Mouse (Mus musculus) kidney, embryonic 14.5 days (tissue): Measurements from ENCODE around the gene Litaf. TPM values are rescaled to one million over a fixed set of nuclear protein-coding genes. Genes with fewer than 3 reads are reported as not detected.

ENCODE experiments used
- ATAC-seq: fragments of 200-750 bp; cut with Nextera tagmentation; 2 replicates; pipeline ENCODE4 v1.8.0; 2017; ENCODE audit warnings: moderate number of reproducible peaks, mild to moderate bottlenecking, moderate TSS enrichment, moderate library complexity; ENCODE audit not compliant: low FRiP score, low TSS enrichment
- H3K27ac ChIP-seq: fragments of 300-500 bp; sonication (generic); 2 replicates; pipeline ENCODE4 v1.5.1; 2014; ENCODE audit warnings: low read depth, mild to moderate bottlenecking, low read length, moderate library complexity, mixed read lengths
- H3K27me3 ChIP-seq: fragments of 300-500 bp; sonication (generic); 2 replicates; pipeline ENCODE4 v1.6.1; 2014; ENCODE audit warnings: mild to moderate bottlenecking, low read length; ENCODE audit not compliant: control insufficient read depth, insufficient read depth
- H3K36me3 ChIP-seq: fragments of 300-500 bp; sonication (generic); 2 replicates; pipeline ENCODE4 v1.6.1; 2014; ENCODE audit warnings: low read length, mixed read lengths; ENCODE audit not compliant: control insufficient read depth, insufficient read depth
- H3K4me1 ChIP-seq: fragments of 300-500 bp; sonication (generic); 2 replicates; pipeline ENCODE4 v1.6.1; 2014; ENCODE audit warnings: low read length, mixed read lengths; ENCODE audit not compliant: control insufficient read depth, insufficient read depth
- H3K4me2 ChIP-seq: fragments of 300-500 bp; sonication (generic); replicated peaks from 2 replicates; pipeline ENCODE4 v1.6.1; 2014; ENCODE audit warnings: low read depth, mild to moderate bottlenecking, low read length
- H3K4me3 ChIP-seq: fragments of 300-500 bp; sonication (generic); 2 replicates; pipeline ENCODE4 v1.5.1; 2014; ENCODE audit warnings: mild to moderate bottlenecking, low read length
- H3K9ac ChIP-seq: fragments of 300-500 bp; sonication (generic); 2 replicates; pipeline ENCODE4 v1.6.1; 2014; ENCODE audit warnings: low read depth, mild to moderate bottlenecking, low read length, moderate library complexity
- H3K9me3 ChIP-seq: fragments of 300-500 bp; sonication (generic); 2 replicates; pipeline ENCODE4 v1.6.1; 2016; ENCODE audit warnings: low read length; ENCODE audit not compliant: control insufficient read depth
- WGBS: fragments of 180-500 bp; shearing (Covaris S2); extraction: QIAGEN DNeasy Blood & Tissue Kit; methylation state at CpG from one replicate; pipeline ENCODE4 v1.1.7; 2014; 5-methylcytosine and 5-hydroxymethylcytosine counted together
- polyA plus RNA-seq: library from polyadenylated mRNA; unstranded; fragments of >200 nt; fragmentation: Nextera tagmentation; extraction: Ambion mirVana; gene quantifications from 2 replicates; pipeline ENCODE4 v1.2.1, GENCODE M21; 2014

Gene Litaf
- polyA plus RNA-seq, 1 experiment from 2014 or later, result 121 TPM

- H3K9me3 ChIP-seq, result no peaks in the 10 kb centered on the region
- 85% methylated on average over 4 of the region's 4 CpGs for WGBS
- H3K4me2 ChIP-seq, result no peak overlapping the region
- no peak overlapping the region for H3K27ac ChIP-seq
- no peaks in the 10 kb centered on the region for H3K27me3 ChIP-seq
- no peaks in the 10 kb centered on the region for H3K36me3 ChIP-seq
- H3K9ac ChIP-seq, result no peak overlapping the region
- ATAC-seq, result no peak
- H3K4me1 ChIP-seq, result peaks cover 22% of the 10 kb centered on the region
- H3K4me3 ChIP-seq, result no peak overlapping the region
Measured at GRCm38 (mm10) chr16:11010270-11010669, 55.7 kb downstream of the Litaf start.

- Histone ChIP-seq H3K4me3 (peak overlapping the region; percentile 22), H3K27ac (peak overlapping the region; percentile 99), H3K4me1 (peaks cover 22% of the 10 kb centered on the region), H3K4me2 (peak overlapping the region; percentile 43), H3K9ac (peak overlapping the region; percentile 37), H3K9me3 (0 out of 2 replicates have a peak, but pooled peaks cover 4% of the 10 kb centered on the region), H3K36me3 (no peaks in the 10 kb centered on the region), H3K27me3 (no peaks in the 10 kb centered on the region)
- WGBS, result 18% methylated on average over 15 of the region's 15 CpGs
- peak; percentile 93 for ATAC-seq
Measured at GRCm38 (mm10) chr16:11008162-11008991, 57.6 kb downstream of the Litaf start.

GRCm38 (mm10) chr16:11006100-11006499 is 59.9 kb downstream of the Litaf start:
- Histone ChIP-seq H3K4me1 (peaks cover 22% of the 10 kb centered on the region), H3K9ac (no peak overlapping the region), H3K4me2 (no peak overlapping the region), H3K36me3 (no peaks in the 10 kb centered on the region), H3K27me3 (no peaks in the 10 kb centered on the region), H3K27ac (peak overlapping the region; percentile 55; the same call in 1 of the 2 replicates), H3K9me3 (0 out of 2 replicates have a peak, but pooled peaks cover 4% of the 10 kb centered on the region), H3K4me3 (no peak overlapping the region)
- WGBS, result 82% methylated on average over 6 of the region's 6 CpGs
- ATAC-seq, result no peak

GRCm38 (mm10) chr16:11001703-11002659 is 64.0 kb downstream of the Litaf start:
- Histone ChIP-seq H3K27me3 (no peaks in the 10 kb centered on the region), H3K4me1 (no peaks in the 10 kb centered on the region; the same call in 1 of the 2 replicates), H3K36me3 (no peaks in the 10 kb centered on the region), H3K9me3 (0 out of 2 replicates have a peak, but pooled peaks cover 4% of the 10 kb centered on the region), H3K4me2 (no peak overlapping the region), H3K4me3 (no peak overlapping the region), H3K9ac (no peak overlapping the region), H3K27ac (no peak overlapping the region)
- whole genome bisulfite sequencing, result 86% methylated on average over 7 of the region's 7 CpGs
- ATAC-seq, result no peak

- H3K4me3 ChIP-seq, result no peak overlapping the region
- no peaks in the 10 kb centered on the region for H3K27me3 ChIP-seq
- H3K27ac ChIP-seq, result no peak overlapping the region
- no peaks in the 10 kb centered on the region for H3K36me3 ChIP-seq
- no peak overlapping the region for H3K4me2 ChIP-seq
- no peak overlapping the region for H3K9ac ChIP-seq
- H3K4me1 ChIP-seq, result no peaks in the 10 kb centered on the region
- 67% methylated on average over 3 of the region's 3 CpGs for WGBS
- ATAC-seq, result no peak
- 0 out of 2 replicates have a peak, but pooled peaks cover 4% of the 10 kb centered on the region for H3K9me3 ChIP-seq
Measured at GRCm38 (mm10) chr16:10999809-11000208, 66.1 kb downstream of the Litaf start.

GRCm38 (mm10) chr16:10998224-10998623 is 67.7 kb downstream of the Litaf start:
- Histone ChIP-seq H3K9me3 (no peaks in the 10 kb centered on the region), H3K4me1 (peaks cover 5% of the 10 kb centered on the region), H3K27me3 (no peaks in the 10 kb centered on the region), H3K27ac (no peak overlapping the region), H3K4me3 (no peak overlapping the region), H3K9ac (no peak overlapping the region), H3K4me2 (no peak overlapping the region), H3K36me3 (no peaks in the 10 kb centered on the region)
- 82% methylated on average over 9 of the region's 9 CpGs for WGBS
- no peak for ATAC-seq

GRCm38 (mm10) chr16:10996576-10996975 is 69.4 kb downstream of the Litaf start:
- Histone ChIP-seq H3K27me3 (no peaks in the 10 kb centered on the region), H3K4me1 (peaks cover 5% of the 10 kb centered on the region), H3K27ac (no peak overlapping the region), H3K9ac (no peak overlapping the region), H3K9me3 (no peaks in the 10 kb centered on the region), H3K36me3 (no peaks in the 10 kb centered on the region), H3K4me2 (no peak overlapping the region), H3K4me3 (no peak overlapping the region)
- ATAC-seq, result no peak
- 81% methylated on average over 4 of the region's 4 CpGs for WGBS

GRCm38 (mm10) chr16:10993032-10993744 is 72.8 kb downstream of the Litaf start:
- Histone ChIP-seq H3K4me2 (peak overlapping the region; percentile 70), H3K27me3 (no peaks in the 10 kb centered on the region), H3K4me3 (peak overlapping the region; percentile 87), H3K36me3 (peaks cover 6% of the 10 kb centered on the region; the same call in 1 of the 2 replicates), H3K4me1 (peaks cover 12% of the 10 kb centered on the region), H3K9ac (peak overlapping the region; percentile 89), H3K27ac (peak overlapping the region; percentile 86), H3K9me3 (peaks cover 6% of the 10 kb centered on the region; the same call in 1 of the 2 replicates)
- ATAC-seq, result peak; percentile 95
- 7% methylated on average over 35 of the region's 35 CpGs for whole genome bisulfite sequencing
